Comparison of ENCODE assay signal across 11 mouse cellular contexts in the genomic region with DNA sequence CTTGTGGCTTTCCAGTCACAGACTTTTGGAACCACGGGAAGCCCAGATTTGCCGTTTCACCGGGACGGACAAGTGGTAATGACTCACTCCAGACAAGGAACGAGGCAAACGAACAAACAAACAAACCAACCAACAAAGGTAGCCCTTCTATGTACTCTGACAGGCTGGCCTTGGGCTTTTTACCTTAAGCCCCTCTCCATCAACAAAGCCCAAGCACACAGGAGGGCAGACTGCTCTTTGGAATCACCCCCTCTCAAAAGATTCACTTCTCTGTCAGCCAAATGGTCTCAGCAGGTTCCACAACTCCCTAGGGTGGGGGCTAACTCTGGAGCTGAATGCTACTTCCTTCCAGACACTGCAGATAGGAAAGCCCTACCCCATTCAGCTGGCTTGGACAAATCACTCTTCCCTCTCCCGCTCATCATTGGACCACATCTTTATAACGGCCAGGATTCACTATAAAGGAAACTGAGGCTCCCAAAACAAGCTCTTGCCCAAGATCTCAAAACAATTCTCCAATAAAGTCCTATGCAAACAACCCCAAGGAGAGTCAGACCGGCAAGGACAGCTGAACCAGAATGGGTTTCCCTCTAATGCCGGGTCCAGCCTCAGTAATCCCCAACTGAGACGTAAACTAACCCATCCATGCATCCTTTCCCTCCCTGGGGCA. TPM values are rescaled to one million over a fixed set of nuclear protein-coding genes. Genes with fewer than 3 reads are reported as not detected.
DNase-seq lines count a peak whose midpoint lies in the region; ATAC-seq lines count a peak whose summit lies in the region.
"Had no signal": no experiment of that assay in that cellular context is flagged by ENCODE, and none has a peak within 500 bp of the region (broad histone marks: within the 10 kb centered on the region; RNA-seq: fewer than 3 reads in every experiment).

No protein-coding gene starts in this region.

- peak; percentile 33 for DNase-seq in heart, adult 8-10 months (ENCODE audit: low spot score)
- DNase-seq in heart, postnatal 14 days = no peak
- no peak for DNase-seq in adrenal gland, postnatal 25 days
- no peak for DNase-seq in left cerebral cortex, adult 11 months (ENCODE audit: low spot score)
- no peak for DNase-seq in lung, postnatal 36 days
- DNase-seq: kidney, adult 9 months had no signal

- peaks cover 28% of the 10 kb centered on the region for H3K4me1 ChIP-seq in embryonic facial prominence, embryonic 12.5 days
- H3K4me1 ChIP-seq in hindbrain, embryonic 15.5 days (replicated peaks) = peaks cover 48% of the 10 kb centered on the region
- peaks cover 45% of the 10 kb centered on the region for H3K4me1 ChIP-seq in midbrain, embryonic 15.5 days

- 8% methylated on average over 11 of the region's 11 CpGs for WGBS in embryonic facial prominence, embryonic 12.5 days
- WGBS in hindbrain, embryonic 15.5 days = 7% methylated on average over 11 of the region's 11 CpGs
- WGBS in midbrain, embryonic 15.5 days = 6% methylated on average over 11 of the region's 11 CpGs

- intact Hi-C loops in heart, postnatal 14 days (cut with DNase I) = loop anchor here (2.0 to 10.0 kb wide), 4 partner anchors 644 to 1370 kb away; no protein-coding TSS in a partner anchor

- no peaks in the 10 kb centered on the region for H3K9me3 ChIP-seq in embryonic facial prominence, embryonic 12.5 days
- no peaks in the 10 kb centered on the region for H3K9me3 ChIP-seq in hindbrain, embryonic 15.5 days
- no peaks in the 10 kb centered on the region for H3K9me3 ChIP-seq in midbrain, embryonic 15.5 days

- no peak overlapping the region for H3K27ac ChIP-seq in embryonic facial prominence, embryonic 12.5 days
- H3K27ac ChIP-seq in hindbrain, embryonic 15.5 days (replicated peaks) = no peak overlapping the region
- H3K27ac ChIP-seq in midbrain, embryonic 15.5 days = no peak overlapping the region

- ATAC-seq in embryonic facial prominence, embryonic 12.5 days (ENCODE audit: insufficient number of reproducible peaks, insufficient read depth, low FRiP score, low TSS enrichment) = no peak
- no peak for ATAC-seq in hindbrain, embryonic 15.5 days (ENCODE audit: low FRiP score, low read depth)
- no peak for ATAC-seq in midbrain, embryonic 15.5 days (replicated peaks)

- peaks cover 24% of the 10 kb centered on the region for H3K27me3 ChIP-seq in embryonic facial prominence, embryonic 12.5 days
- H3K27me3 ChIP-seq in hindbrain, embryonic 15.5 days = peaks cover 32% of the 10 kb centered on the region
- peaks cover 47% of the 10 kb centered on the region for H3K27me3 ChIP-seq in midbrain, embryonic 15.5 days (replicated peaks)

- peak overlapping the region; percentile 34; the same call in 1 of the 2 replicates for H3K4me3 ChIP-seq in embryonic facial prominence, embryonic 12.5 days
- H3K4me3 ChIP-seq in hindbrain, embryonic 15.5 days = peak overlapping the region; percentile 43
- peak overlapping the region; percentile 38 for H3K4me3 ChIP-seq in midbrain, embryonic 15.5 days

- peak overlapping the region; percentile 88 for H3K4me2 ChIP-seq in embryonic facial prominence, embryonic 12.5 days (replicated peaks)
- H3K4me2 ChIP-seq in hindbrain, embryonic 15.5 days = peak overlapping the region; percentile 99
- peak overlapping the region; percentile 82 for H3K4me2 ChIP-seq in midbrain, embryonic 15.5 days

- H3K36me3 ChIP-seq in embryonic facial prominence, embryonic 12.5 days = no peaks in the 10 kb centered on the region
- no peaks in the 10 kb centered on the region for H3K36me3 ChIP-seq in hindbrain, embryonic 15.5 days
- H3K36me3 ChIP-seq in midbrain, embryonic 15.5 days (replicated peaks) = no peaks in the 10 kb centered on the region

- peak overlapping the region; percentile 34; the same call in 1 of the 2 replicates for H3K9ac ChIP-seq in embryonic facial prominence, embryonic 12.5 days
- H3K9ac ChIP-seq in hindbrain, embryonic 15.5 days = 0 out of 2 replicates have a peak overlapping the region, but pooled peaks have one; percentile 23
- peak overlapping the region; percentile 43 for H3K9ac ChIP-seq in midbrain, embryonic 15.5 days

RNA-seq across cellular contexts. Expression of a gene that starts 7.9 kb away (rescaled TPM):
- total RNA-seq in heart, adult 8-10 months (2022) = not detected
- total RNA-seq in heart, postnatal 14 days (2021) = not detected
- not detected in 2 replicates for polyA plus RNA-seq in embryonic facial prominence, embryonic 12.5 days (2016; fragmentation: Nextera tagmentation; extraction: Ambion mirVana)
- not detected in 2 replicates for polyA plus RNA-seq in hindbrain, embryonic 15.5 days (2015; fragmentation: Nextera tagmentation; extraction: Ambion mirVana)
- not detected in 2 replicates for polyA plus RNA-seq in midbrain, embryonic 15.5 days (2015; fragmentation: Nextera tagmentation; extraction: Ambion mirVana)
- not detected in 2 replicates for total RNA-seq in adrenal gland, postnatal 25 days (2021)
- total RNA-seq: CH12.LX had no signal
- polyA plus RNA-seq: spleen, adult 2 months had no signal

RNA-seq across cellular contexts. Expression of a gene that starts 8.3 kb away (rescaled TPM):
- 10 to 100 TPM; 11.6 to 17.5 (median 14.8) TPM for total RNA-seq in heart, adult 8-10 months (2022)
- 10 to 100 TPM; 14.9 to 17.4 TPM for total RNA-seq in heart, postnatal 14 days (2021)
- 0.51 and 0.65 TPM in 2 replicates for polyA plus RNA-seq in embryonic facial prominence, embryonic 12.5 days (2016; fragmentation: Nextera tagmentation; extraction: Ambion mirVana)
- 0.41 and 0.72 TPM in 2 replicates for polyA plus RNA-seq in hindbrain, embryonic 15.5 days (2015; fragmentation: Nextera tagmentation; extraction: Ambion mirVana)
- 0.47 and 0.57 TPM in 2 replicates for polyA plus RNA-seq in midbrain, embryonic 15.5 days (2015; fragmentation: Nextera tagmentation; extraction: Ambion mirVana)
- 47.5 and 61.7 TPM in 2 replicates for total RNA-seq in adrenal gland, postnatal 25 days (2021)

RNA-seq across cellular contexts. Expression of a gene that starts 48.1 kb away (rescaled TPM):
- not detected for total RNA-seq in heart, adult 8-10 months (2022)
- total RNA-seq in heart, postnatal 14 days (2021) = not detected
- 0.22 and 0.52 TPM in 2 replicates for polyA plus RNA-seq in embryonic facial prominence, embryonic 12.5 days (2016; fragmentation: Nextera tagmentation; extraction: Ambion mirVana)
- polyA plus RNA-seq in hindbrain, embryonic 15.5 days (2015; fragmentation: Nextera tagmentation; extraction: Ambion mirVana) = 0.17 TPM in 1 of 2 replicates, not detected in the other
- polyA plus RNA-seq in midbrain, embryonic 15.5 days (2015; fragmentation: Nextera tagmentation; extraction: Ambion mirVana) = 0.11 and 0.22 TPM in 2 replicates
- total RNA-seq in adrenal gland, postnatal 25 days (2021) = not detected in 2 replicates
- total RNA-seq: CH12.LX had no signal
- polyA plus RNA-seq: spleen, adult 2 months had no signal
